Mouse (Mus musculus) kidney, adult 2 months (tissue): ENCODE measurements around the gene Gm21885. TPM values are rescaled to one million over a fixed set of nuclear protein-coding genes. Genes with fewer than 3 reads are reported as not detected.

ENCODE experiments used
- DNase-seq: peaks from one replicate; pipeline ENCODE4 v3.0.0; 2021
- H3K27ac ChIP-seq: fragments of 200-500 bp; 2 replicates; pipeline ENCODE4 v1.5.1; 2012; ENCODE audit warnings: low read depth, low read length, control low read depth, inconsistent platforms; ENCODE audit not compliant: insufficient read depth
- H3K27me3 ChIP-seq: fragments of 200-500 bp; replicated peaks from 2 replicates; pipeline ENCODE4 v1.6.1; 2012; ENCODE audit warnings: mild to moderate bottlenecking, moderate library complexity, low read length, inconsistent platforms; ENCODE audit not compliant: control insufficient read depth, insufficient read depth
- H3K36me3 ChIP-seq: fragments of 200-500 bp; 2 replicates; pipeline ENCODE4 v1.6.1; 2012; ENCODE audit warnings: mild to moderate bottlenecking, moderate library complexity, low read length, inconsistent platforms; ENCODE audit not compliant: control insufficient read depth, insufficient read depth
- H3K4me1 ChIP-seq: fragments of 200-500 bp; 2 replicates; pipeline ENCODE4 v1.6.1; 2011; ENCODE audit warnings: low read length; ENCODE audit not compliant: control insufficient read depth, insufficient read depth
- H3K4me3 ChIP-seq: fragments of 200-500 bp; 2 replicates; pipeline ENCODE4 v1.5.1; 2011; ENCODE audit warnings: mild to moderate bottlenecking, low read depth, low read length, control low read depth; ENCODE audit not compliant: insufficient read depth
- CTCF ChIP-seq: fragments of 200-500 bp; conservative IDR thresholded peaks from 2 replicates; pipeline ENCODE4 v1.5.1; 2011; ENCODE audit warnings: low read depth, mild to moderate bottlenecking, control low read depth, low read length, moderate library complexity, mixed read lengths; ENCODE audit not compliant: insufficient read depth, insufficient read length
- POLR2A ChIP-seq: fragments of 200-500 bp; IDR thresholded peaks from one replicate; pipeline ENCODE4 v1.6.1; 2011; ENCODE audit warnings: low read depth, low read length, control low read depth
- WGBS: fragments of 180-500 bp; shearing (Covaris S2); methylation state at CpG from one replicate; pipeline ENCODE4 v1.1.7; 2018; 5-methylcytosine and 5-hydroxymethylcytosine counted together
- polyA plus RNA-seq: library from polyadenylated mRNA; depleted of rRNA; stranded (reverse); fragments of >200 nt; gene quantifications from 2 replicates; pipeline ENCODE4 v1.2.3, GENCODE M21; 2012

Gm21885 gene
- polyA plus RNA-seq, 1 experiment = not detected

- H3K36me3 ChIP-seq = no peaks in the 10 kb centered on the region
- peak; percentile 97 for DNase-seq
- WGBS = under 1% methylated on average over 36 of the region's 36 CpGs
- H3K27me3 ChIP-seq = no peaks in the 10 kb centered on the region
- TF ChIP-seq CTCF (no peak), POLR2A (peak; percentile 78)
- peak within 1 kb of the TSS; percentile 97 for H3K27ac ChIP-seq
- peak within 1 kb of the TSS; percentile 87 for H3K4me3 ChIP-seq
- H3K4me1 ChIP-seq = peaks cover 22% of the 10 kb centered on the region
Observed at GRCm38 (mm10) chr11:94321931-94322400, 40.3 kb downstream of the Gm21885 start, which contains the start of gene Luc7l3. Gene Luc7l3, minus strand, starts transcription at chr11:94321988.

- no peaks in the 10 kb centered on the region for H3K36me3 ChIP-seq
- no peak for DNase-seq
- WGBS = 43% methylated on average over 5 of the region's 5 CpGs
- no peaks in the 10 kb centered on the region for H3K27me3 ChIP-seq
- H3K27ac ChIP-seq = peak overlapping the region; percentile 97
- H3K4me3 ChIP-seq = no peak overlapping the region
- TF ChIP-seq CTCF (no peak), POLR2A (no peak)
- peaks cover 18% of the 10 kb centered on the region for H3K4me1 ChIP-seq
Observed at GRCm38 (mm10) chr11:94322636-94323035, 41.0 kb downstream of the Gm21885 start.

- no peak for TF ChIP-seq POLR2A
- no peak for TF ChIP-seq CTCF
- WGBS = 84% methylated on average over 5 of the region's 5 CpGs
- no peak for DNase-seq
- no peaks in the 10 kb centered on the region for H3K36me3 ChIP-seq
- peaks cover 18% of the 10 kb centered on the region for H3K4me1 ChIP-seq
- no peak overlapping the region for H3K27ac ChIP-seq
- no peak overlapping the region for H3K4me3 ChIP-seq
- H3K27me3 ChIP-seq = no peaks in the 10 kb centered on the region
Observed at GRCm38 (mm10) chr11:94323271-94323925, 41.7 kb downstream of the Gm21885 start.

GRCm38 (mm10) chr11:94324618-94325017 lies 42.9 kb downstream of the Gm21885 start:
- H3K4me3 ChIP-seq = no peak overlapping the region
- peaks cover 13% of the 10 kb centered on the region for H3K4me1 ChIP-seq
- no peak for TF ChIP-seq CTCF
- no peak for TF ChIP-seq POLR2A
- 95% methylated on average over 5 of the region's 5 CpGs for WGBS
- no peaks in the 10 kb centered on the region for H3K36me3 ChIP-seq
- no peaks in the 10 kb centered on the region for H3K27me3 ChIP-seq
- H3K27ac ChIP-seq = no peak overlapping the region
- no peak for DNase-seq

- TF ChIP-seq CTCF = no peak
- TF ChIP-seq POLR2A = no peak
- DNase-seq = peak; percentile 63
- H3K36me3 ChIP-seq = no peaks in the 10 kb centered on the region
- H3K4me3 ChIP-seq = peak overlapping the region; percentile 30; the same call in 1 of the 2 replicates
- WGBS = 6% methylated on average over 10 of the region's 10 CpGs
- no peaks in the 10 kb centered on the region for H3K27me3 ChIP-seq
- peak overlapping the region; percentile 95 for H3K27ac ChIP-seq
- H3K4me1 ChIP-seq = peaks cover 20% of the 10 kb centered on the region
Observed at GRCm38 (mm10) chr11:94326961-94327411, 45.3 kb downstream of the Gm21885 start.

- WGBS = 1% methylated on average over 71 of the region's 78 CpGs
- peak; percentile 97 for DNase-seq
- H3K27ac ChIP-seq = peak within 1 kb of the TSS; percentile 97
- peak; percentile 60 for TF ChIP-seq POLR2A
- TF ChIP-seq CTCF = no peak
- no peaks in the 10 kb centered on the region for H3K36me3 ChIP-seq
- no peaks in the 10 kb centered on the region for H3K27me3 ChIP-seq
- H3K4me3 ChIP-seq = peak within 1 kb of the TSS; percentile 69
- H3K4me1 ChIP-seq = peaks cover 16% of the 10 kb centered on the region
Observed at GRCm38 (mm10) chr11:94327693-94328643, 46.3 kb downstream of the Gm21885 start, which contains the start of gene Ankrd40. Gene Ankrd40, plus strand, starts transcription at chr11:94328001.
